Mouse (Mus musculus): Measurements from ENCODE around the gene Esyt1. TPM values are rescaled to one million over a fixed set of nuclear protein-coding genes. Genes with fewer than 3 reads are reported as not detected.

The Esyt1 gene
- polyA plus RNA-seq, 1 experiment from 2014 or later = 18.1 TPM

DNA sequence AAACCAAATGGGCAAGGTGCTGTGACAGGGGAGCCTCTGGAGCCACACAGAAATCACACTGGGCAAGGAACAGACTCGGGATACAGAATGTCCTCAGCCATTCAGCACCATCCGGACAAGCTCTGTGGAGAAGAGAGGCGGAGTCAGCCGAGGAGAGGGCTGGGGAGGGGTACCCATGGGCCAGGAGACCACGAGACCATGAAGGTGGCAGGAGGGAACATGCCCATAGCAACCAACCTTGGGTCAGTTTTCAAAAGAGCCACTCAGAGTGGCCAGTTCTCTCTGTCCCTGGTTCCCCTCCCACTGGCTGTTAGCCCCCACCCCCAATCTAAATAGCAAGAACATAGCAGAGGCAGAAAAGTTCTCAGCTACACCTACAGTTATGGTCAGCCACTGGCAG lies 34.8 kb downstream of the Esyt1 start:
- peaks cover 7% of the 10 kb centered on the region for H3K4me1 ChIP-seq (replicated peaks; ENCODE audit: control insufficient read depth, insufficient read depth, low read length)
- no peak overlapping the region for H3K4me2 ChIP-seq (ENCODE audit: low read depth, low read length, severe bottlenecking)
- DNase-seq (ENCODE audit: low spot score) (no peak), ATAC-seq (replicated peaks; ENCODE audit: low FRiP score) (no peak)
- no peaks in the 10 kb centered on the region for H3K27me3 ChIP-seq (ENCODE audit: control insufficient read depth, insufficient read depth, low read length)
- H3K9ac ChIP-seq (ENCODE audit: low read length) = no peak overlapping the region
- 56% methylated on average over 5 of the region's 5 CpGs for WGBS
- H3K27ac ChIP-seq (ENCODE audit: low read depth, low read length) = no peak overlapping the region; the same call in 1 of the 2 replicates
- peaks cover 19% of the 10 kb centered on the region for H3K36me3 ChIP-seq (ENCODE audit: control insufficient read depth, insufficient read depth, low read length)
- no peaks in the 10 kb centered on the region for H3K9me3 ChIP-seq (ENCODE audit: control insufficient read depth, low read length)
- H3K4me3 ChIP-seq (ENCODE audit: low read depth, low read length) = no peak overlapping the region

- H3K36me3 ChIP-seq (ENCODE audit: control insufficient read depth, insufficient read depth, low read length) = peaks cover 25% of the 10 kb centered on the region
- WGBS = 83% methylated on average over 5 of the region's 5 CpGs
- no peaks in the 10 kb centered on the region for H3K9me3 ChIP-seq (ENCODE audit: control insufficient read depth, low read length)
- no peak for ATAC-seq (replicated peaks; ENCODE audit: low FRiP score)
- no peak overlapping the region for H3K9ac ChIP-seq (ENCODE audit: low read length)
- H3K4me1 ChIP-seq (replicated peaks; ENCODE audit: control insufficient read depth, insufficient read depth, low read length) = peaks cover 7% of the 10 kb centered on the region
- H3K4me3 ChIP-seq (ENCODE audit: low read depth, low read length) = no peak overlapping the region
- H3K27me3 ChIP-seq (ENCODE audit: control insufficient read depth, insufficient read depth, low read length) = no peaks in the 10 kb centered on the region
- H3K27ac ChIP-seq (ENCODE audit: low read depth, low read length) = no peak overlapping the region
- no peak for DNase-seq (ENCODE audit: low spot score)
- no peak overlapping the region for H3K4me2 ChIP-seq (ENCODE audit: low read depth, low read length, severe bottlenecking)
Observed at GRCm38 (mm10) chr10:128490232-128490631, 35.4 kb downstream of the Esyt1 start.

- H3K4me2 ChIP-seq (ENCODE audit: low read depth, low read length, severe bottlenecking) = no peak overlapping the region
- DNase-seq (ENCODE audit: low spot score) = no peak
- H3K9ac ChIP-seq (ENCODE audit: low read length) = no peak overlapping the region
- no peaks in the 10 kb centered on the region for H3K9me3 ChIP-seq (ENCODE audit: control insufficient read depth, low read length)
- no peak overlapping the region for H3K4me3 ChIP-seq (ENCODE audit: low read depth, low read length)
- H3K4me1 ChIP-seq (replicated peaks; ENCODE audit: control insufficient read depth, insufficient read depth, low read length) = peaks cover 3% of the 10 kb centered on the region
- 51% methylated on average over 4 of the region's 4 CpGs for WGBS
- peaks cover 25% of the 10 kb centered on the region for H3K36me3 ChIP-seq (ENCODE audit: control insufficient read depth, insufficient read depth, low read length)
- H3K27ac ChIP-seq (ENCODE audit: low read depth, low read length) = no peak overlapping the region
- H3K27me3 ChIP-seq (ENCODE audit: control insufficient read depth, insufficient read depth, low read length) = no peaks in the 10 kb centered on the region
- no peak for ATAC-seq (replicated peaks; ENCODE audit: low FRiP score)
Observed at GRCm38 (mm10) chr10:128489785-128490184, 35.9 kb downstream of the Esyt1 start.

- H3K36me3 ChIP-seq (ENCODE audit: control insufficient read depth, insufficient read depth, low read length) = peaks cover 25% of the 10 kb centered on the region
- H3K4me1 ChIP-seq (replicated peaks; ENCODE audit: control insufficient read depth, insufficient read depth, low read length) = peaks cover 2% of the 10 kb centered on the region; the same call in 1 of the 2 replicates
- no peak overlapping the region for H3K4me2 ChIP-seq (ENCODE audit: low read depth, low read length, severe bottlenecking)
- no peak for ATAC-seq (replicated peaks; ENCODE audit: low FRiP score)
- no peaks in the 10 kb centered on the region for H3K9me3 ChIP-seq (ENCODE audit: control insufficient read depth, low read length)
- H3K9ac ChIP-seq (ENCODE audit: low read length) = no peak overlapping the region
- DNase-seq (ENCODE audit: low spot score) = no peak
- 75% methylated on average over 5 of the region's 5 CpGs for WGBS
- no peak overlapping the region for H3K4me3 ChIP-seq (ENCODE audit: low read depth, low read length)
- H3K27ac ChIP-seq (ENCODE audit: low read depth, low read length) = no peak overlapping the region
- H3K27me3 ChIP-seq (ENCODE audit: control insufficient read depth, insufficient read depth, low read length) = no peaks in the 10 kb centered on the region
Observed at GRCm38 (mm10) chr10:128489380-128489779, 36.3 kb downstream of the Esyt1 start.

DNA sequence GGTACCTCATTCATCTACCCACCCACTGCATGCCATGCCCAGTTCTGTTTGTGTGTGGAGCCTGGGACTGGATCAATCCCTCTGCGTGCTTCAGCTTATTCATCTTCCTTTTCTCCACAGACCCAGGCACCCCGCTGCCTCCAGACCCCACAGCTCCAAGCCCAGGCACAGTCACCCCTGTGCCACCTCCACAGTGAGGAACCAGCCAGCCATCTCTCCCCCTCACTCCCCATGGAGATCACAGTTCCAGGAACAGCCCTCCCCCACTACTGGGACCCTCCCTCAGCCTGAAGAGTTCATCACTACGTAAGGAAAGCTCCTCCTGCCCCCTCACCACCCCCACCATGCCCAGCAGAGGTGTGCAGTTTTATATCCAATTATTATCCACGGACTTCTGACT lies 36.9 kb downstream of the Esyt1 start:
- Histone ChIP-seq H3K9me3 (ENCODE audit: control insufficient read depth, low read length) (no peaks in the 10 kb centered on the region), H3K36me3 (ENCODE audit: control insufficient read depth, insufficient read depth, low read length) (peaks cover 28% of the 10 kb centered on the region), H3K27me3 (ENCODE audit: control insufficient read depth, insufficient read depth, low read length) (no peaks in the 10 kb centered on the region), H3K27ac (ENCODE audit: low read depth, low read length) (no peak overlapping the region), H3K4me2 (ENCODE audit: low read depth, low read length, severe bottlenecking) (no peak overlapping the region), H3K4me1 (replicated peaks; ENCODE audit: control insufficient read depth, insufficient read depth, low read length) (peaks cover 2% of the 10 kb centered on the region; the same call in 1 of the 2 replicates), H3K4me3 (ENCODE audit: low read depth, low read length) (no peak overlapping the region), H3K9ac (ENCODE audit: low read length) (no peak overlapping the region)
- ATAC-seq (replicated peaks; ENCODE audit: low FRiP score) = no peak
- no peak for DNase-seq (ENCODE audit: low spot score)
- WGBS = 79% methylated on average over 4 of the region's 4 CpGs

DNA sequence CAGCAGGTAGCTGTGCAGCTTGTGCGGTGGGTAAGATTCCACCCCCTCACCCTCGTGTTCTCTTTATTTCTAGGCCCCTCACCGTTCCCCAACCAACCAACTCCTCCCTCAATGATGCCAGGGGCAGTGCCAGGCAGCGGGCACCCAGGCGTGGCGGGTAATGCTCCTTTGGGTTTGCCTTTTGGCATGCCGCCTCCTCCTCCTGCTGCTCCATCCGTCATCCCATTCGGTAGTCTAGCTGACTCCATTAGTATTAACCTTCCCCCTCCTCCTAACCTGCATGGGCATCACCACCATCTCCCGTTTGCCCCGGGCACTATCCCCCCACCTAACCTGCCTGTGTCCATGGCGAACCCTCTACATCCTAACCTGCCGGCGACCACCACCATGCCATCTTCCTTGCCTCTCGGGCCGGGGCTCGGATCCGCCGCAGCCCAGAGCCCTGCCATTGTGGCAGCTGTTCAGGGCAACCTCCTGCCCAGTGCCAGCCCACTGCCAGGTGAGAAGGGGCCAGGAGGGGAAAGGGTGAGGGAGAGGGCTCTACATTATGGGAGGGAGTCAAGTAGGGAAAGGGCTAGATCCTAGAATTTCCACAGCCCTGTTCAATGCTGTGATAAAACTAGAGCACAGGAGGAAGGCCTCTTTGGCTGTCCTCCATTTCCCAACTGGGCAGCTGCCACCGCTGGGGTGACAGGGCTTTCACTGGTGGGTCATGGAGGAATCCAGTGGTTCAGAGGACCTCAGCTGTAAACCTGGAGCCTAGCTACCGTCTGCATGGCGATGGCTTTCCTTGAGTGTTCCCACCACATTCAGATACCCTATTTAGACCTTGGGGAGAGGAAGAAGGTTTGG lies 37.6 kb downstream of the Esyt1 start:
- Histone ChIP-seq H3K9me3 (ENCODE audit: control insufficient read depth, low read length) (no peaks in the 10 kb centered on the region), H3K9ac (ENCODE audit: low read length) (no peak overlapping the region), H3K4me1 (replicated peaks; ENCODE audit: control insufficient read depth, insufficient read depth, low read length) (peaks cover 2% of the 10 kb centered on the region; the same call in 1 of the 2 replicates), H3K27ac (ENCODE audit: low read depth, low read length) (no peak overlapping the region), H3K27me3 (ENCODE audit: control insufficient read depth, insufficient read depth, low read length) (no peaks in the 10 kb centered on the region), H3K4me2 (ENCODE audit: low read depth, low read length, severe bottlenecking) (no peak overlapping the region), H3K36me3 (ENCODE audit: control insufficient read depth, insufficient read depth, low read length) (peaks cover 30% of the 10 kb centered on the region), H3K4me3 (ENCODE audit: low read depth, low read length) (no peak overlapping the region)
- 92% methylated on average over 22 of the region's 22 CpGs for WGBS
- ATAC-seq (replicated peaks; ENCODE audit: low FRiP score) (no peak), DNase-seq (ENCODE audit: low spot score) (no peak)

- WGBS = 95% methylated on average over 7 of the region's 7 CpGs
- Histone ChIP-seq H3K27me3 (ENCODE audit: control insufficient read depth, insufficient read depth, low read length) (no peaks in the 10 kb centered on the region), H3K27ac (ENCODE audit: low read depth, low read length) (no peak overlapping the region), H3K4me3 (ENCODE audit: low read depth, low read length) (no peak overlapping the region), H3K36me3 (ENCODE audit: control insufficient read depth, insufficient read depth, low read length) (peaks cover 47% of the 10 kb centered on the region), H3K4me1 (replicated peaks; ENCODE audit: control insufficient read depth, insufficient read depth, low read length) (no peaks in the 10 kb centered on the region), H3K9me3 (ENCODE audit: control insufficient read depth, low read length) (no peaks in the 10 kb centered on the region), H3K9ac (ENCODE audit: low read length) (no peak overlapping the region), H3K4me2 (ENCODE audit: low read depth, low read length, severe bottlenecking) (no peak overlapping the region)
- DNase-seq (ENCODE audit: low spot score) = no peak
- no peak for ATAC-seq (replicated peaks; ENCODE audit: low FRiP score)
Observed at GRCm38 (mm10) chr10:128486370-128486769, 39.3 kb downstream of the Esyt1 start.

DNA sequence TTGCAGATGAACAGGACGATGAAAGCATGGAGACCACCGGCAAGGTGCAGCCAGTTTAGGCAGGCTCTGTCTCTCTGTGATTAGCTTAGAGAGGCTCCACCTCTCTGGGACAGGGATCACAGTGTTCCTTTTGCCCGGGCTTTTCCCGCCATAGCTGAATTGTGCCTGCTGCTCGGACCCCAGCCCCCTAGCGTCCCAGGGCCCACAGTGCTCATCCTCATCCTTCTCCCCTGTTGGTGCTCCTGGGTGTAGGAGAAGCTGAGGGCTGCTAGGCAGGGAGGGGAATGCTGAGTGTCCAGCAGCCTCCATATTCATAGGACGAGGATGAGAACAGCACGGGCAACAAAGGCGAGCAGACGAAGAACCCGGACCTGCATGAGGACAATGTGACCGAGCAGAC lies 51.3 kb downstream of the Esyt1 start:
- ATAC-seq (replicated peaks; ENCODE audit: low FRiP score) = no peak
- Histone ChIP-seq H3K9me3 (ENCODE audit: control insufficient read depth, low read length) (no peaks in the 10 kb centered on the region), H3K9ac (ENCODE audit: low read length) (no peak overlapping the region), H3K27ac (ENCODE audit: low read depth, low read length) (no peak overlapping the region), H3K4me1 (replicated peaks; ENCODE audit: control insufficient read depth, insufficient read depth, low read length) (no peaks in the 10 kb centered on the region), H3K4me3 (ENCODE audit: low read depth, low read length) (no peak overlapping the region), H3K4me2 (ENCODE audit: low read depth, low read length, severe bottlenecking) (no peak overlapping the region), H3K27me3 (ENCODE audit: control insufficient read depth, insufficient read depth, low read length) (no peaks in the 10 kb centered on the region), H3K36me3 (ENCODE audit: control insufficient read depth, insufficient read depth, low read length) (peaks cover 29% of the 10 kb centered on the region)
- WGBS = 88% methylated on average over 12 of the region's 12 CpGs
- DNase-seq (ENCODE audit: low spot score) = peak; percentile 44

- Histone ChIP-seq H3K4me3 (ENCODE audit: low read depth, low read length) (peak overlapping the region; percentile 99), H3K27ac (ENCODE audit: low read depth, low read length) (no peak overlapping the region; the same call in 1 of the 2 replicates), H3K9ac (ENCODE audit: low read length) (peak overlapping the region; percentile 98), H3K4me1 (replicated peaks; ENCODE audit: control insufficient read depth, insufficient read depth, low read length) (peaks cover 9% of the 10 kb centered on the region), H3K9me3 (ENCODE audit: control insufficient read depth, low read length) (no peaks in the 10 kb centered on the region), H3K4me2 (ENCODE audit: low read depth, low read length, severe bottlenecking) (peak overlapping the region; percentile 70), H3K27me3 (ENCODE audit: control insufficient read depth, insufficient read depth, low read length) (no peaks in the 10 kb centered on the region), H3K36me3 (ENCODE audit: control insufficient read depth, insufficient read depth, low read length) (peaks cover 7% of the 10 kb centered on the region; the same call in 1 of the 2 replicates)
- WGBS = 2% methylated on average over 5 of the region's 5 CpGs
- DNase-seq (ENCODE audit: low spot score) (no peak), ATAC-seq (replicated peaks; ENCODE audit: low FRiP score) (no peak)
Observed at GRCm38 (mm10) chr10:128460270-128460630, 65.4 kb downstream of the Esyt1 start.

Measured in forebrain, embryonic 11.5 days (tissue).